Mouse (Mus musculus): ENCODE results near the gene Tesk1.

DNA sequence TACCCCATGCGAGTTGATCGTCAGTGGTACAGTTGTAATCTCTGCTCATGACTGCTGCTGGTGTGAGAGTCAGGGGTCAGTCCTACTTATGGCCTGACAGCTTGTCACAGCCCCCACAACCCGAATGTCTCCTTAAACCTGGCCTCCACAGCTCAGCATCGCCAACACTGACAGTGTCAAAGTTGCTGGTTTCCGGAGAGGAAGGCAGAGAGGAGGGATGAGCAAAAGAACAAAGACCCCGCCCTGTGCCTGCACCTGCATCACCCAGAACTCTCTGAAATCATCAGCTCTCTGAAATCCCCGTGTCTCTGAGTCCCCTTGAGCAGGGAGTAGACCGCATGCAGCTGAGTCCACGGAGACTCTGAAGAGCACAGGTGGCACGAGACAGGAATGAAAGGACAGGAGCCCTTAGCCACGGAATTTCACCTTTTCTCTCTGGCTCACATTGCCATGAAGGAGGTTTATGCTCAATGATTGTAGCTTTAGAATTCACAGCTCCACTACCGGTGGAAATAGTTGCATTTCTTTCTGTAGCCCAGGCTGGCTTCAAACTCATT is 41.9 kb downstream of the Tesk1 start, which contains the start of gene Sit1:
- no peak for TF ChIP-seq CTCF (IDR thresholded peaks at IDR 0.05; ENCODE audit: low read depth, low read length)
- no peak for TF ChIP-seq POLR2A (IDR thresholded peaks at IDR 0.05; ENCODE audit: extremely low read depth, insufficient read depth, low read length)

Measured in liver, adult 2 months (tissue).